ENCODE assay signal across 12 mouse cellular contexts in the genomic region with DNA sequence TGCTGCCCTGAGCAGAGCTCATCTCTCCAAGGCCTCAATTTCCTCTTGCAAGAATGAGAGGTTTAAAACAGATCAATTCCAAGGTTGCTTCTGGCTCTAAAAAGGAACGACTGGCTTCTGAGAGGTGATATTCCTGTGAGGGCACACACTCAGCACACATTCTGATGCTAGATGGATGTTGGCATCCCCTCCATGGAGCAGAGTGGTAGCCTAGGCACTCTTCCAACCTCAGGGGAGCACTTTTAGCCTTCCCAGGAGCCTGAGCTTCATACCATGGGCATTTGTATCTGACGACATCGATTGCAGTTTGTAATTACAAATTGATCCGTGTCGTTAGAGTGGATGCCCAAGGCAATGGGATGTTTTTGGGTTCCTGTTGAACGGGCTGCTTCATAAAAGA.
DNase-seq lines count a peak whose midpoint lies in the region.
"Had no signal": no experiment of that assay in that cellular context is flagged by ENCODE, and none has a peak within 500 bp of the region (broad histone marks: within the 10 kb centered on the region; RNA-seq: fewer than 3 reads in every experiment).

No protein-coding gene starts in this region.

- DNase-seq in cerebellum, adult 11-12 months: peak; percentile 39
- no peak for DNase-seq in cerebellum, adult 11 months
- peak; percentile 56 for DNase-seq in cerebellum, adult 9-10 months
- no peak for DNase-seq in cerebellum, postnatal 36 days
- peak; percentile 28 to 29 for DNase-seq in cerebellum, postnatal 10 days
- no peak for DNase-seq in cerebellum, adult 18-20 months
- peak; percentile 51 for DNase-seq in brain, adult 2 months (ENCODE audit: low read depth, low spot score)
- DNase-seq: adrenal gland, adult 8-10 months; adrenal gland, postnatal 14 days; adrenal gland, postnatal 36 days; B cell, adult 2 months; embryo, embryonic 11 days had no signal

Comparison
In these comparisons a context has a peak if more than half of its experiments do, and no peak if none do; other contexts are left out.
1. DNase-seq: peak in cerebellum, adult 11-12 months (single experiment), cerebellum, adult 9-10 months (single experiment), cerebellum, postnatal 10 days (2 of 2) and brain, adult 2 months (single experiment); none in cerebellum, adult 11 months (single experiment), cerebellum, postnatal 36 days (0 of 2) and cerebellum, adult 18-20 months (0 of 2).